Mouse (Mus musculus) limb, embryonic 14.5 days (tissue): ENCODE measurements around the gene Ppp2r3a. TPM values are rescaled to one million over a fixed set of nuclear protein-coding genes. Genes with fewer than 3 reads are reported as not detected.

Source experiments
- ATAC-seq: fragments of 200-750 bp; cut with Nextera tagmentation; 2 replicates; pipeline ENCODE4 v1.8.0; 2017; ENCODE audit warnings: low read depth, moderate number of reproducible peaks, moderate TSS enrichment; ENCODE audit not compliant: low FRiP score
- DNase-seq: peaks from one replicate; pipeline ENCODE4 v3.0.0-alpha.2; 2015; ENCODE audit warnings: low spot score
- H3K27ac ChIP-seq: fragments of 300-500 bp; sonication (generic); replicated peaks from 2 replicates; pipeline ENCODE4 v1.5.1; 2014; ENCODE audit warnings: low read depth, mild to moderate bottlenecking, low read length, moderate library complexity, mixed read lengths
- H3K27me3 ChIP-seq: fragments of 300-500 bp; sonication (generic); 2 replicates; pipeline ENCODE4 v1.6.1; 2014; ENCODE audit warnings: low read length, mixed read lengths; ENCODE audit not compliant: control insufficient read depth, insufficient read depth
- H3K36me3 ChIP-seq: fragments of 300-500 bp; sonication (generic); 2 replicates; pipeline ENCODE4 v1.6.1; 2014; ENCODE audit warnings: mild to moderate bottlenecking, low read length, moderate library complexity, mixed read lengths; ENCODE audit not compliant: control insufficient read depth, insufficient read depth
- H3K4me1 ChIP-seq: fragments of 300-500 bp; sonication (generic); 2 replicates; pipeline ENCODE4 v1.6.1; 2014; ENCODE audit warnings: antibody characterized with exemption, low read length, mixed read lengths; ENCODE audit not compliant: control insufficient read depth, insufficient read depth
- H3K4me2 ChIP-seq: fragments of 300-500 bp; sonication (generic); replicated peaks from 2 replicates; pipeline ENCODE4 v1.6.1; 2014; ENCODE audit warnings: low read depth, mild to moderate bottlenecking, low read length, moderate library complexity; ENCODE audit not compliant: severe bottlenecking
- H3K4me3 ChIP-seq: fragments of 300-500 bp; sonication (generic); replicated peaks from 2 replicates; pipeline ENCODE4 v1.5.1; 2014; ENCODE audit warnings: low read length
- H3K9ac ChIP-seq: fragments of 300-500 bp; sonication (generic); 2 replicates; pipeline ENCODE4 v1.6.1; 2014; ENCODE audit warnings: mild to moderate bottlenecking, low read depth, low read length, moderate library complexity; ENCODE audit not compliant: severe bottlenecking
- H3K9me3 ChIP-seq: fragments of 300-500 bp; sonication (generic); 2 replicates; pipeline ENCODE4 v1.6.1; 2016; ENCODE audit warnings: low read length; ENCODE audit not compliant: control insufficient read depth
- POLR2A ChIP-seq: fragments of 200-500 bp; IDR thresholded peaks from 2 replicates; pipeline ENCODE4 v1.8.0; 2012; ENCODE audit warnings: inconsistent platforms, mild to moderate bottlenecking, moderate library complexity, borderline replicate concordance; ENCODE audit not compliant: insufficient read depth, insufficient read length; ENCODE audit errors: extremely low read depth
- WGBS: fragments of 180-500 bp; shearing (Covaris S2); extraction: QIAGEN DNeasy Blood & Tissue Kit; methylation state at CpG from one replicate; pipeline ENCODE4 v1.1.7; 2014; 5-methylcytosine and 5-hydroxymethylcytosine counted together
- polyA plus RNA-seq, 2 experiments: library from polyadenylated mRNA; depleted of rRNA in 1 of 2; stranded (reverse) in 1 of 2; unstranded in 1 of 2; fragments of >200 nt; fragmentation: Nextera tagmentation in 1 of 2; extraction: Ambion mirVana in 1 of 2; gene quantifications; 2 replicates each; pipeline versions ENCODE4 v1.2.1 to v1.2.3; 2012 to 2014

The Ppp2r3a gene
- polyA plus RNA-seq, 2 experiments = 18.0 to 22.0 TPM

- H3K9ac ChIP-seq = no peak overlapping the region
- DNase-seq (no peak), ATAC-seq (no peak)
- H3K27ac ChIP-seq = no peak overlapping the region
- no peak for TF ChIP-seq POLR2A
- no peaks in the 10 kb centered on the region for H3K36me3 ChIP-seq
- H3K4me2 ChIP-seq = no peak overlapping the region
- H3K27me3 ChIP-seq = no peaks in the 10 kb centered on the region
- H3K4me3 ChIP-seq = no peak overlapping the region
- peaks cover 13% of the 10 kb centered on the region for H3K4me1 ChIP-seq
- H3K9me3 ChIP-seq = no peaks in the 10 kb centered on the region
- 88% methylated on average over 5 of the region's 5 CpGs for WGBS
Measured at GRCm38 (mm10) chr9:101245493-101245892, 6.1 kb downstream of the Ppp2r3a start.

DNA sequence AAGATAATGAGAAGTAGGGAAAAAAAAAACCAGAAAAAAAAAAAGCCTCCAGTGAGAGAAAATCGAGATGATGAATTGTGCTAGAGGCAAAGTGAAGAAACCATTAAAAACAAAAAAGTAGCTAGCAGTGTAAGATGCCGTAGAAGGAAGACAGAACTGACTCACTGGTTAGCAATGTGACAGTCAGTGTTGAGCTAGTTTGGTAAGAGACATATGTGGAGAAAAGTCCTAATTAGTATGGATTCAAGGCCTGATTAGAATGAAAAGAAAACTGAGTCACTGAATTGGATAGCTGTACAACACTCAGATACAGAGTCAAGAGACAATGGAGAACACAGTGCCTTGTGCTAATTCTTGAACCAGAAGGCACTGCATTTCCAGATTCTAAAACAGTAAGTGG, 7.9 kb downstream of the Ppp2r3a start:
- Histone ChIP-seq H3K4me3 (no peak overlapping the region), H3K36me3 (no peaks in the 10 kb centered on the region), H3K9ac (no peak overlapping the region), H3K4me2 (no peak overlapping the region), H3K27ac (no peak overlapping the region), H3K27me3 (no peaks in the 10 kb centered on the region), H3K4me1 (no peaks in the 10 kb centered on the region), H3K9me3 (no peaks in the 10 kb centered on the region)
- DNase-seq (no peak), ATAC-seq (no peak)
- TF ChIP-seq POLR2A = no peak
- WGBS = 69% methylated on average over 2 of the region's 2 CpGs

DNA sequence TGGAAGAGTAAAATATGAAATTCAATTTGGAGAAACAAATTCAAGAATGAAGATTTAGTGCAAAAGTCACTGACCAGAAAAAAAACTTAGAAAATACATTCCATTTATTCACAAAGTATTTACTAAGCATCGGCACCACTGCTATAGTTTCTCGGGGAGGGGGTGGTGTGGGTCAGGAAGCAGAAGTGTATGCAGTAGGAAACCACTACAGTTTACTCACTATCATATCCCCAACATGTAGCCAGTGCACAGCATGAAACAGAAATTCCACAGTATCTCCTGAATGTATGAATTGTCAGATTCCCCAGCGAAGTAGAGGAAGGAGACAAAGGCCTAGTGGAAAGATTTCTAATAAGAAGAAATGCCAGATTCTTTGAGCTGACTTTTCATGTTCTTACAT, 11.4 kb downstream of the Ppp2r3a start:
- H3K36me3 ChIP-seq = no peaks in the 10 kb centered on the region
- H3K4me1 ChIP-seq = no peaks in the 10 kb centered on the region
- no peaks in the 10 kb centered on the region for H3K27me3 ChIP-seq
- no peak overlapping the region for H3K4me2 ChIP-seq
- WGBS = 87% methylated on average over 3 of the region's 3 CpGs
- TF ChIP-seq POLR2A = no peak
- no peak overlapping the region for H3K9ac ChIP-seq
- no peaks in the 10 kb centered on the region for H3K9me3 ChIP-seq
- ATAC-seq = no peak
- no peak for DNase-seq
- H3K27ac ChIP-seq = no peak overlapping the region
- H3K4me3 ChIP-seq = no peak overlapping the region

GRCm38 (mm10) chr9:101235786-101236185, 15.8 kb downstream of the Ppp2r3a start:
- Histone ChIP-seq H3K36me3 (no peaks in the 10 kb centered on the region), H3K9ac (no peak overlapping the region), H3K9me3 (no peaks in the 10 kb centered on the region), H3K27me3 (no peaks in the 10 kb centered on the region), H3K4me2 (no peak overlapping the region), H3K4me1 (peaks cover 2% of the 10 kb centered on the region; the same call in 1 of the 2 replicates), H3K27ac (no peak overlapping the region), H3K4me3 (no peak overlapping the region)
- ATAC-seq (no peak), DNase-seq (no peak)
- WGBS = 65% methylated on average over 2 of the region's 2 CpGs
- TF ChIP-seq POLR2A = no peak

- DNase-seq (no peak), ATAC-seq (no peak)
- Histone ChIP-seq H3K9ac (no peak overlapping the region), H3K36me3 (no peaks in the 10 kb centered on the region), H3K4me2 (no peak overlapping the region), H3K4me1 (peaks cover 2% of the 10 kb centered on the region; the same call in 1 of the 2 replicates), H3K4me3 (no peak overlapping the region), H3K27ac (no peak overlapping the region), H3K9me3 (no peaks in the 10 kb centered on the region), H3K27me3 (no peaks in the 10 kb centered on the region)
- WGBS = 56% methylated on average over 6 of the region's 6 CpGs
- TF ChIP-seq POLR2A = no peak
Measured at GRCm38 (mm10) chr9:101232034-101232433, 19.6 kb downstream of the Ppp2r3a start.

- Histone ChIP-seq H3K36me3 (no peaks in the 10 kb centered on the region), H3K4me1 (peaks cover 2% of the 10 kb centered on the region; the same call in 1 of the 2 replicates), H3K4me2 (no peak overlapping the region), H3K4me3 (no peak overlapping the region), H3K9ac (no peak overlapping the region), H3K27ac (no peak overlapping the region), H3K9me3 (no peaks in the 10 kb centered on the region), H3K27me3 (no peaks in the 10 kb centered on the region)
- DNase-seq (no peak), ATAC-seq (no peak)
- no peak for TF ChIP-seq POLR2A
- WGBS = 73% methylated on average over 3 of the region's 3 CpGs
Measured at GRCm38 (mm10) chr9:101230028-101230427, 21.6 kb downstream of the Ppp2r3a start.
